Mouse (Mus musculus) common myeloid progenitor, adult 5-6 weeks (primary cell): ENCODE results near the gene Tas2r115. TPM values are rescaled to one million over a fixed set of nuclear protein-coding genes. Genes with fewer than 3 reads are reported as not detected.
"Not testable (repeated sequence)": the region's sequence is repeated elsewhere in the genome, so short reads cannot be mapped to it uniquely, and the experiment has no call there.

ENCODE experiments used
- ATAC-seq: replicated peaks from 2 replicates; pipeline ENCODE4 v1.8.0; 2016; ENCODE audit warnings: low read depth, mild to moderate bottlenecking, moderate TSS enrichment, inconsistent platforms; ENCODE audit not compliant: poor library complexity, severe bottlenecking
- total RNA-seq: library from RNA; stranded (forward); fragments of 200-1000, 187-1606 nt; gene quantifications from 2 replicates; pipeline ENCODE4 v1.2.3, GENCODE M21; 2017

Gene Tas2r115
- not detected in 2 replicates for total RNA-seq

DNA sequence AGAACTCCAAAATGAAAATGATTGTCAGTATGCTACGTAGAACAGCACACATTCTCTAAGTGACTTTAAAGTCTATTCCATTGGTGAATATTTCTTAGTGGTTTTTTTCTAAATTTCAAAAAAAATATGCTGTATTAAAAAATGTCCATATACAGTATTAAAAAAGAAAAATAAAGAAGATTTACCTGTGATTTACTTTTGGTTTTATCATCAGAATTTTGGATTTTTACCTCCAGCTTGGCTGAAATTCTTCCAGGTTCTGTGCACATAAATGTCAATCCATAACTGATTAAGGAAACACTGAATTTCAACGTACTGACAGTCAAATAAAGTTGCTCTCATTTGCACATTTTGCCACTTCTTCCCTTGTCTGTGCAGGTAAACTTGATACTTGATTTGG lies at the start of gene Tas2r115:
Gene Tas2r115, minus strand, starts transcription at position 101 of the 400 bp plus-strand sequence.
- ATAC-seq, result no peak

GRCm38 (mm10) chr6:132778062-132778461 lies 40.2 kb upstream of the Tas2r115 start, which contains the start of gene Tas2r136:
Gene Tas2r136 (minus strand): TSS chr6:132778162.
- no peak for ATAC-seq

DNA sequence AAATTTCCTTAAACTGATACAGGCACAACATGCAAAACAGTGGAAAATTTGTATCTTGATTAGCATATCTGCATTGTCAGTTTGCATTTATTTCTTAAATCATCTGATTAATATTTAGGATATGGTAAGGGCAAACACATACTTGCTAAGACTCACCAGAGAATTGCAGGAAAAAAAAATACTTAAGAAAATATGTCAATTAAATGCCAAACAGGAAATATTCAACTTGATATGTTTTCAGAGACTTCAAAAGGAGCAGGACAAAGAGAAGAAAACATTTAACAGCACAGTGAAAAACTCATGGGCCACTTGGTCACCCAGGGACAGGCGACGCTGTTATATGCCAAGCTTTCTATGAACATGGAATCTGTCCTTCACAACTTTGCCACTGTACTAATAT lies 24.0 kb upstream of the Tas2r115 start, which contains the start of gene Tas2r102:
Gene Tas2r102, plus strand, starts transcription at position 301 of the 400 bp plus-strand sequence.
- ATAC-seq, result no peak

GRCm38 (mm10) chr6:132754430-132754829 lies 16.6 kb upstream of the Tas2r115 start, which contains the start of gene Tas2r124:
Gene Tas2r124 (plus strand): TSS chr6:132754730.
- no peak for ATAC-seq

- no peak for ATAC-seq
Measured at GRCm38 (mm10) chr6:132750206-132750605, 12.4 kb upstream of the Tas2r115 start.

- no peak for ATAC-seq
Measured at GRCm38 (mm10) chr6:132711828-132712227, 26.0 kb downstream of the Tas2r115 start, which contains the start of gene Tas2r122. Gene Tas2r122 (minus strand): TSS chr6:132711928.

DNA sequence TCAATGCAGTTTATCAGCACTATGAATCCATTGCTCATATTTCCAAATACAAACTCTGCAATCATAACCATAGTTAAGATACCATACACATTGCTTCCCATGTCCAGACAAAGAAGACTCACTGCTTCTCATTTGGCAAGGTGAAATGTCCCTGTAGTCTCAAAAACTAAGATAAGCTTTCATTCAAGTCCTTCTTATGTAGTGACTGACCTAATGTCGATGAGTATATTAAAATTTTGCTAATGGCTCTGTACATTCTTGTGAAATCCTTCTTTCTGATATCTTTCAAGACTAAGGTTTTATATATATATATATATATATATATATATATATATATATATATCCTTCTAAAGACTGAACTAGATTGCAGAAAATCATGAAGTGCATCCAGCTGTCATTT lies 36.9 kb downstream of the Tas2r115 start, which contains the start of gene Tas2r121:
Gene Tas2r121, minus strand, starts transcription at position 101 of the 400 bp plus-strand sequence.
- ATAC-seq, result no peak

- not testable (repeated sequence) for ATAC-seq
Measured at GRCm38 (mm10) chr6:132691596-132691995, 46.2 kb downstream of the Tas2r115 start.

Other genes with a start within 250 kb of the Tas2r115 start
- not detected in 2 replicates for gene Prh1, start 168.2 kb downstream of the Tas2r115 start, total RNA-seq
- not detected in 2 replicates for gene Prp2, start 142.1 kb downstream of the Tas2r115 start, total RNA-seq
- gene A630073D07Rik, start 86.5 kb downstream of the Tas2r115 start, total RNA-seq, result not detected in 2 replicates
- not detected in 2 replicates for gene Tas2r120, start 81.1 kb downstream of the Tas2r115 start, total RNA-seq
- gene Tas2r121, start 37.0 kb downstream of the Tas2r115 start, total RNA-seq, result not detected in 2 replicates
- not detected in 2 replicates for gene Tas2r122, start 26.1 kb downstream of the Tas2r115 start, total RNA-seq
- gene Tas2r124, start 16.7 kb upstream of the Tas2r115 start, total RNA-seq, result not detected in 2 replicates
- not detected in 2 replicates for gene Tas2r102, start 24.1 kb upstream of the Tas2r115 start, total RNA-seq
- gene Tas2r136, start 40.1 kb upstream of the Tas2r115 start, total RNA-seq, result not detected in 2 replicates
- gene Tas2r117, start 64.8 kb upstream of the Tas2r115 start, total RNA-seq, result not detected in 2 replicates
- not detected in 2 replicates for gene Tas2r123, start 109.1 kb upstream of the Tas2r115 start, total RNA-seq
- gene Tas2r116, start 117.4 kb upstream of the Tas2r115 start, total RNA-seq, result not detected in 2 replicates
- gene Tas2r110, start 130.0 kb upstream of the Tas2r115 start, total RNA-seq, result not detected in 2 replicates
- gene Tas2r113, start 155.0 kb upstream of the Tas2r115 start, total RNA-seq, result not detected in 2 replicates
- gene Tas2r125, start 171.6 kb upstream of the Tas2r115 start, total RNA-seq, result not detected in 2 replicates
- gene Tas2r129, start 213.1 kb upstream of the Tas2r115 start, total RNA-seq, result not detected in 2 replicates
- gene Tas2r131, start 219.9 kb upstream of the Tas2r115 start, total RNA-seq, result not detected in 2 replicates
- gene Tas2r109, start 242.9 kb upstream of the Tas2r115 start, total RNA-seq, result not detected in 2 replicates